Mouse (Mus musculus): ENCODE data around the gene Cblb. TPM values are rescaled to one million over a fixed set of nuclear protein-coding genes. Genes with fewer than 3 reads are reported as not detected.
A peak's percentile ranks its signal among the peaks of the same experiment; 100 is the strongest.

Cblb gene
- total RNA-seq, 2 experiments from 2014 or later, result 7.4 to 18.3 TPM

- ATAC-seq (replicated peaks; ENCODE audit: poor library complexity), result no peak
Observed at GRCm38 (mm10) chr16:52119003-52119402, 88.0 kb downstream of the Cblb start.

GRCm38 (mm10) chr16:52124974-52125373 lies 93.9 kb downstream of the Cblb start:
- ATAC-seq (replicated peaks; ENCODE audit: poor library complexity), result no peak

GRCm38 (mm10) chr16:52125896-52126295 lies 94.9 kb downstream of the Cblb start:
- ATAC-seq (replicated peaks; ENCODE audit: poor library complexity), result no peak

- peak; percentile 66 for ATAC-seq (replicated peaks; ENCODE audit: poor library complexity)
Observed at GRCm38 (mm10) chr16:52129357-52129905, 98.4 kb downstream of the Cblb start.

GRCm38 (mm10) chr16:52132808-52133490 lies 101.9 kb downstream of the Cblb start:
- no peak for ATAC-seq (replicated peaks; ENCODE audit: poor library complexity)

- peak; percentile 96 for ATAC-seq (replicated peaks; ENCODE audit: poor library complexity)
Observed at GRCm38 (mm10) chr16:52134631-52135227, 103.7 kb downstream of the Cblb start.

GRCm38 (mm10) chr16:52135689-52136390 lies 104.8 kb downstream of the Cblb start:
- ATAC-seq (replicated peaks; ENCODE audit: poor library complexity), result no peak

GRCm38 (mm10) chr16:52143101-52143500 lies 112.1 kb downstream of the Cblb start:
- no peak for ATAC-seq (replicated peaks; ENCODE audit: poor library complexity)

GRCm38 (mm10) chr16:52143818-52144217 lies 112.8 kb downstream of the Cblb start:
- ATAC-seq (replicated peaks; ENCODE audit: poor library complexity), result no peak

GRCm38 (mm10) chr16:52144792-52145191 lies 113.8 kb downstream of the Cblb start:
- ATAC-seq (replicated peaks; ENCODE audit: poor library complexity), result peak; percentile 94

- ATAC-seq (replicated peaks; ENCODE audit: poor library complexity), result no peak
Observed at GRCm38 (mm10) chr16:52145552-52145951, 114.5 kb downstream of the Cblb start.

- no peak for ATAC-seq (replicated peaks; ENCODE audit: poor library complexity)
Observed at GRCm38 (mm10) chr16:52146976-52147696, 116.1 kb downstream of the Cblb start.

GRCm38 (mm10) chr16:52148041-52148440 lies 117.0 kb downstream of the Cblb start:
- no peak for ATAC-seq (replicated peaks; ENCODE audit: poor library complexity)

GRCm38 (mm10) chr16:52149135-52149769 lies 118.2 kb downstream of the Cblb start:
- peak; percentile 38 for ATAC-seq (replicated peaks; ENCODE audit: poor library complexity)

- ATAC-seq (replicated peaks; ENCODE audit: poor library complexity), result no peak
Observed at GRCm38 (mm10) chr16:52155030-52155696, 124.1 kb downstream of the Cblb start.

- ATAC-seq (replicated peaks; ENCODE audit: poor library complexity), result no peak
Observed at GRCm38 (mm10) chr16:52159958-52160504, 129.0 kb downstream of the Cblb start.

GRCm38 (mm10) chr16:52164246-52164645 lies 133.2 kb downstream of the Cblb start:
- no peak for ATAC-seq (replicated peaks; ENCODE audit: poor library complexity)

GRCm38 (mm10) chr16:52173253-52173652 lies 142.2 kb downstream of the Cblb start:
- ATAC-seq (replicated peaks; ENCODE audit: poor library complexity), result no peak

GRCm38 (mm10) chr16:52179839-52180238 lies 148.8 kb downstream of the Cblb start:
- ATAC-seq (replicated peaks; ENCODE audit: poor library complexity), result no peak

GRCm38 (mm10) chr16:52182057-52182456 lies 151.0 kb downstream of the Cblb start:
- peak; percentile 98 for ATAC-seq (replicated peaks; ENCODE audit: poor library complexity)
